Mouse (Mus musculus): ENCODE results near the gene Inhba. TPM values are rescaled to one million over a fixed set of nuclear protein-coding genes. Genes with fewer than 3 reads are reported as not detected.

Gene Inhba
- polyA plus RNA-seq (2014; fragmentation: Nextera tagmentation; extraction: Ambion mirVana): 0.23 and 0.77 TPM in 2 replicates

- DNase-seq (ENCODE audit: low spot score): peak; percentile 76
- Histone ChIP-seq H3K4me2 (ENCODE audit: low read depth, low read length, severe bottlenecking) (peak within 1 kb of the TSS; percentile 76), H3K27me3 (ENCODE audit: control insufficient read depth, insufficient read depth, low read length) (peaks cover 2% of the 10 kb centered on the region), H3K4me1 (replicated peaks; ENCODE audit: control insufficient read depth, insufficient read depth, low read length) (peaks cover 1% of the 10 kb centered on the region; the same call in 1 of the 2 replicates), H3K36me3 (ENCODE audit: control insufficient read depth, insufficient read depth, low read length) (no peaks in the 10 kb centered on the region), H3K9me3 (ENCODE audit: control insufficient read depth, low read length) (no peaks in the 10 kb centered on the region), H3K9ac (ENCODE audit: low read length) (peak within 1 kb of the TSS; percentile 51), H3K27ac (ENCODE audit: low read depth, low read length) (no peak within 1 kb of the TSS), H3K4me3 (ENCODE audit: low read depth, low read length) (peak within 1 kb of the TSS; percentile 38)
- peak; percentile 79 for ATAC-seq (replicated peaks; ENCODE audit: low FRiP score)
- 3% methylated on average over 31 of the region's 31 CpGs for WGBS
These were observed at the start of gene Inhba for GRCm38 (mm10) chr13:16011372-16012242. Gene Inhba (plus strand): TSS chr13:16011851.

DNA sequence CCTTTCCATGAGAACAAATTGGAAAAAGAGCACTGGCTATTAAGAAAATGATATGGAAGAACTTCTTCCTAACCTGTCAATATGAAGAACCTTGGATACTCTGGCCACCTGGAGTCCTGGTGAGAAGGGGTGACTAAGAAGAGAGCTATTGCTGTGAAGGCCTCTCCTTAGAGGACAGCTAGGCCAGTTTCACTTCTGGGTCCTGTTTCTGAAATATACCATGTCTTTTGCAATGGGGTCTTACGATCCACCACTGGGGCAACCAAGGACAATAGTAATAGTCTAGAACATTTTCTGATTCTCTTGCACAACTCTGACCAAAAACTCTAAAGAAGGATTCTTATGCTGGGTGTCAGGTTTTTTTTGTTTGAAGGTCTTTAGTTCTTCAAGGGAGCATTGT is 35.1 kb upstream of the Inhba start:
- Histone ChIP-seq H3K9me3 (ENCODE audit: control insufficient read depth, low read length) (no peaks in the 10 kb centered on the region), H3K27me3 (ENCODE audit: control insufficient read depth, insufficient read depth, low read length) (no peaks in the 10 kb centered on the region), H3K4me3 (ENCODE audit: low read depth, low read length) (no peak overlapping the region), H3K9ac (ENCODE audit: low read length) (no peak overlapping the region), H3K27ac (ENCODE audit: low read depth, low read length) (no peak overlapping the region), H3K36me3 (ENCODE audit: control insufficient read depth, insufficient read depth, low read length) (no peaks in the 10 kb centered on the region), H3K4me2 (ENCODE audit: low read depth, low read length, severe bottlenecking) (no peak overlapping the region), H3K4me1 (replicated peaks; ENCODE audit: control insufficient read depth, insufficient read depth, low read length) (no peaks in the 10 kb centered on the region)
- DNase-seq (ENCODE audit: low spot score) (no peak), ATAC-seq (replicated peaks; ENCODE audit: low FRiP score) (no peak)
- 89% methylated on average over 1 of the region's 1 CpGs for WGBS

DNA sequence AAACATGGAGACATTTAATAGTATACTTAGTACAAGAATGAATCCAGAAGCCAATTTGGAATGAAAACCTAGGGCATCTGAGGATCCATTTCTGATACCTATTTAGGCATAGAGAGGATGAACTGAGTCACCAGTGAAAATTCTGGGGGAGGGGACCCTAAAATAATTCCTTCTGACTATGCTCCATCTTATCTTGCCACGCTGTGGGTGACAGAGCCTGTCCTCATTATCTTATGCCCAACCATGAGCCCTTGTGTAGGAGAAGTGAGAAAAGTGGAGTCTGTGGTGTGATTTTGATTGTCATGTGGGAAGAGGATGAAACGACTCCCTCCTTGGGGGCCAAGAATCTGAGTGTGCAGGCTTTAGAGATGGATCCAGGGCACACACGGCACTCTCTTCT is 32.1 kb upstream of the Inhba start:
- Histone ChIP-seq H3K27me3 (ENCODE audit: control insufficient read depth, insufficient read depth, low read length) (no peaks in the 10 kb centered on the region), H3K9ac (ENCODE audit: low read length) (no peak overlapping the region), H3K4me3 (ENCODE audit: low read depth, low read length) (no peak overlapping the region), H3K9me3 (ENCODE audit: control insufficient read depth, low read length) (no peaks in the 10 kb centered on the region), H3K27ac (ENCODE audit: low read depth, low read length) (no peak overlapping the region), H3K4me1 (replicated peaks; ENCODE audit: control insufficient read depth, insufficient read depth, low read length) (no peaks in the 10 kb centered on the region), H3K4me2 (ENCODE audit: low read depth, low read length, severe bottlenecking) (no peak overlapping the region), H3K36me3 (ENCODE audit: control insufficient read depth, insufficient read depth, low read length) (no peaks in the 10 kb centered on the region)
- no peak for DNase-seq (ENCODE audit: low spot score)
- no peak for ATAC-seq (replicated peaks; ENCODE audit: low FRiP score)
- WGBS: 92% methylated on average over 3 of the region's 3 CpGs

DNA sequence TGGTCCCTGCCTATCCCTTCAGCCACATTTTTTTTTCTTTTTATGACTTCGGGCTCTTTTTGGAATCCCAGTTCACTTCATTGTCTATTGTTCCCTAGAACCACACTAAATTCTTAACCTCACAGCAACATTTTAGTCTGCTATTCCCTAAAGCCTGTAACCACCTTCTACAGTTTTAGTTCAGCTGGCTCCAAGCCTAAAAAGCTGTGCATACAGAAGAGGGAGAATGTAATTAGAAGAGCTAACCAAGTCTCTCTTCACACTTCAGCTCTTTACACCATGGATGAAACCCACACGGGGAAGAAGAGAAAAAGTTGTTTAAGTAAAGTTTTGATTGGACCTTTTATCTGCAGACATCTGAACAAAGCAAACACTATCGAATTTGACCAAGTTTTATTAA is 29.6 kb upstream of the Inhba start:
- no peak for ATAC-seq (replicated peaks; ENCODE audit: low FRiP score)
- H3K27ac ChIP-seq (ENCODE audit: low read depth, low read length): no peak overlapping the region
- H3K9me3 ChIP-seq (ENCODE audit: control insufficient read depth, low read length): no peaks in the 10 kb centered on the region
- H3K27me3 ChIP-seq (ENCODE audit: control insufficient read depth, insufficient read depth, low read length): no peaks in the 10 kb centered on the region
- no peak for DNase-seq (ENCODE audit: low spot score)
- 84% methylated on average over 3 of the region's 3 CpGs for WGBS
- H3K9ac ChIP-seq (ENCODE audit: low read length): no peak overlapping the region
- no peaks in the 10 kb centered on the region for H3K36me3 ChIP-seq (ENCODE audit: control insufficient read depth, insufficient read depth, low read length)
- H3K4me1 ChIP-seq (replicated peaks; ENCODE audit: control insufficient read depth, insufficient read depth, low read length): no peaks in the 10 kb centered on the region
- no peak overlapping the region for H3K4me3 ChIP-seq (ENCODE audit: low read depth, low read length)
- no peak overlapping the region for H3K4me2 ChIP-seq (ENCODE audit: low read depth, low read length, severe bottlenecking)

GRCm38 (mm10) chr13:15985761-15986160 is 25.9 kb upstream of the Inhba start:
- WGBS: 72% methylated on average over 2 of the region's 2 CpGs
- H3K27ac ChIP-seq (ENCODE audit: low read depth, low read length): no peak overlapping the region
- no peak for DNase-seq (ENCODE audit: low spot score)

GRCm38 (mm10) chr13:15986172-15986571 is 25.5 kb upstream of the Inhba start:
- DNase-seq (ENCODE audit: low spot score): no peak
- Histone ChIP-seq H3K4me1 (replicated peaks; ENCODE audit: control insufficient read depth, insufficient read depth, low read length) (no peaks in the 10 kb centered on the region), H3K9me3 (ENCODE audit: control insufficient read depth, low read length) (no peaks in the 10 kb centered on the region), H3K27ac (ENCODE audit: low read depth, low read length) (no peak overlapping the region), H3K4me2 (ENCODE audit: low read depth, low read length, severe bottlenecking) (no peak overlapping the region), H3K9ac (ENCODE audit: low read length) (no peak overlapping the region), H3K27me3 (ENCODE audit: control insufficient read depth, insufficient read depth, low read length) (no peaks in the 10 kb centered on the region), H3K4me3 (ENCODE audit: low read depth, low read length) (no peak overlapping the region), H3K36me3 (ENCODE audit: control insufficient read depth, insufficient read depth, low read length) (no peaks in the 10 kb centered on the region)
- 92% methylated on average over 4 of the region's 4 CpGs for WGBS
- ATAC-seq (replicated peaks; ENCODE audit: low FRiP score): no peak

More at GRCm38 (mm10) chr13:15985761-15986160, 25.9 kb upstream of the Inhba start:
- no peaks in the 10 kb centered on the region for H3K27me3 ChIP-seq (ENCODE audit: control insufficient read depth, insufficient read depth, low read length)
- H3K36me3 ChIP-seq (ENCODE audit: control insufficient read depth, insufficient read depth, low read length): no peaks in the 10 kb centered on the region
- H3K4me2 ChIP-seq (ENCODE audit: low read depth, low read length, severe bottlenecking): no peak overlapping the region
- H3K4me1 ChIP-seq (replicated peaks; ENCODE audit: control insufficient read depth, insufficient read depth, low read length): no peaks in the 10 kb centered on the region
- no peak overlapping the region for H3K4me3 ChIP-seq (ENCODE audit: low read depth, low read length)
- H3K9me3 ChIP-seq (ENCODE audit: control insufficient read depth, low read length): no peaks in the 10 kb centered on the region
- H3K9ac ChIP-seq (ENCODE audit: low read length): no peak overlapping the region
- no peak for ATAC-seq (replicated peaks; ENCODE audit: low FRiP score)

GRCm38 (mm10) chr13:15995314-15995713 is 16.3 kb upstream of the Inhba start:
- no peak for DNase-seq (ENCODE audit: low spot score)
- no peaks in the 10 kb centered on the region for H3K27me3 ChIP-seq (ENCODE audit: control insufficient read depth, insufficient read depth, low read length)
- no peak for ATAC-seq (replicated peaks; ENCODE audit: low FRiP score)
- no peaks in the 10 kb centered on the region for H3K4me1 ChIP-seq (replicated peaks; ENCODE audit: control insufficient read depth, insufficient read depth, low read length)
- H3K27ac ChIP-seq (ENCODE audit: low read depth, low read length): no peak overlapping the region
- no peak overlapping the region for H3K4me2 ChIP-seq (ENCODE audit: low read depth, low read length, severe bottlenecking)
- 82% methylated on average over 2 of the region's 2 CpGs for WGBS
- no peaks in the 10 kb centered on the region for H3K9me3 ChIP-seq (ENCODE audit: control insufficient read depth, low read length)
- H3K36me3 ChIP-seq (ENCODE audit: control insufficient read depth, insufficient read depth, low read length): no peaks in the 10 kb centered on the region
- no peak overlapping the region for H3K9ac ChIP-seq (ENCODE audit: low read length)
- H3K4me3 ChIP-seq (ENCODE audit: low read depth, low read length): no peak overlapping the region

DNA sequence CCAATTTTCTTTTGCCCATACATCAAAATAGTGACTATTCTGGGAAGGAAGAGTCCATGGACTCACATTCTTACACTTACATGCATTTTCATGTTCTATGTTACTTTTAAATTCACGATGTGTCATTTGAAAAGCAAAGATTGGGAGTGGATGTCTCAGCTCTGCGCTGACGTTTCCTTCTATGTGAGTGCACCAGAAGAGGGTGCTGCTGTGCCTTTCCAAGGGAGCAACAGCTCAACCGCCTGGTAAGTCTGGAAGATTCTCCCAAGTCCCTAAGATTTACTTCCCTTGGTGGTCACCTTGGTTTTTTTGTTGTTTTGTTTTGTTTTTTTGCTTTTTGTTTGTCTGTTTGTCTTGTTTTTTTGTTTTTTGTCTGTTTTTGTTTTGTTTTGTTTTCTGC is 6.1 kb upstream of the Inhba start:
- Histone ChIP-seq H3K9ac (ENCODE audit: low read length) (no peak overlapping the region), H3K9me3 (ENCODE audit: control insufficient read depth, low read length) (no peaks in the 10 kb centered on the region), H3K4me1 (replicated peaks; ENCODE audit: control insufficient read depth, insufficient read depth, low read length) (no peaks in the 10 kb centered on the region), H3K27ac (ENCODE audit: low read depth, low read length) (no peak overlapping the region), H3K27me3 (ENCODE audit: control insufficient read depth, insufficient read depth, low read length) (no peaks in the 10 kb centered on the region), H3K36me3 (ENCODE audit: control insufficient read depth, insufficient read depth, low read length) (no peaks in the 10 kb centered on the region), H3K4me2 (ENCODE audit: low read depth, low read length, severe bottlenecking) (no peak overlapping the region), H3K4me3 (ENCODE audit: low read depth, low read length) (no peak overlapping the region)
- 10% methylated on average over 4 of the region's 4 CpGs for WGBS
- no peak for DNase-seq (ENCODE audit: low spot score)
- peak; percentile 74; the same call in 1 of the 2 replicates for ATAC-seq (replicated peaks; ENCODE audit: low FRiP score)

DNA sequence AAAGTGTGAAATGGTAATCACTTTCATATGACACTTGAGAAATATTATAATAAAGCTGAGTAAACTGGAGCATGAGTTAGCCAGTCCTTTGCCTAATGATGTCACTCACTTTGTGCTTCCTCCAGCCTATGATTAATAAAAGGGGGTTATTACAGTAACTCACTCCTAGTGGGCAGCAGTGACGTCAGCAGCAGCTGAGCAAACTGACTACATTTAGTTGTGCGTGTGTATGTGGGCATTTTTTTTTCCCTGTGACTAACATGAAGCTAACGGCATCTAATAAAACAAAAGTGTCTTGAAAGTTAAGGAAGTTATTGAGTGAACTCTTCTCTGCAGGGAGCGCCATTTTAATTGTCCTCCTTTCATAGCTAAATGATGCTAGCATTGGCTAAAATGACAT is 3.9 kb upstream of the Inhba start:
- H3K4me3 ChIP-seq (ENCODE audit: low read depth, low read length): no peak overlapping the region
- DNase-seq (ENCODE audit: low spot score): no peak

More for the DNA sequence above, 3.9 kb upstream of the Inhba start:
- no peak for ATAC-seq (replicated peaks; ENCODE audit: low FRiP score)
- no peaks in the 10 kb centered on the region for H3K9me3 ChIP-seq (ENCODE audit: control insufficient read depth, low read length)
- no peaks in the 10 kb centered on the region for H3K36me3 ChIP-seq (ENCODE audit: control insufficient read depth, insufficient read depth, low read length)
- peaks cover 1% of the 10 kb centered on the region; the same call in 1 of the 2 replicates for H3K4me1 ChIP-seq (replicated peaks; ENCODE audit: control insufficient read depth, insufficient read depth, low read length)
- 82% methylated on average over 4 of the region's 4 CpGs for WGBS
- no peaks in the 10 kb centered on the region for H3K27me3 ChIP-seq (ENCODE audit: control insufficient read depth, insufficient read depth, low read length)
- H3K9ac ChIP-seq (ENCODE audit: low read length): no peak overlapping the region
- H3K4me2 ChIP-seq (ENCODE audit: low read depth, low read length, severe bottlenecking): no peak overlapping the region
- no peak overlapping the region for H3K27ac ChIP-seq (ENCODE audit: low read depth, low read length)

All from forebrain, embryonic 11.5 days (tissue).